7 mouse cellular contexts compared by ENCODE assay signal in the genomic region with DNA sequence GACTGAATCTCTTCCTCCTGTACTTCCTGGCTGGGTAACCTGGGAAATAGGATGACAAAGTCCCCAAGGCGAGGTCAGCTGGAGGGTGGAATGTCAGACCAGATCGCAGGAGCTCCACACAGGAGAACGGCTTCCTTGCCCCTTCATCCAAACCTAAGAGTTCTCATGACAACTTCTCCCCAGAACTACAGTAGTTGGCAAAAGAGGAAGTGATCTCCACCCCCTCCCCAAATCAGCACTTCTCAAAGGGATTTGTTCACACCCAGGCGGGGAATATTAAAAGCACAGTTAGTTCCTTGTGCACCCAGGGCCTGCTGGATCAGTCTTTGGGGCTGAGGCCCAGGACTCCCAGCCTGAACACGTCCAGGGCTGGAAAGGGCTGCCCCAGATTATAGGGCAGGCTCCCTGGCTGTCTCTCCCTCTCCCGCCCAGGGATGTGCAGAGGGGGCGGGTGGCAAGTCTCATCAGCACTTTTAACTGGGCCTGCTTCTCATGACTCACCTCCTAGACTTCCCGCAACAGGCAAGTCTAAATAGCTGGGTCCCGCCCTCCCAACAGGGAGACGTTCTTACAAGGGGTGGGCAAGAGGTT. TPM values are rescaled to one million over a fixed set of nuclear protein-coding genes. Genes with fewer than 3 reads are reported as not detected.
DNase-seq lines count a peak whose midpoint lies in the region; ATAC-seq lines count a peak whose summit lies in the region.

No protein-coding gene starts in this region.

- 24% methylated on average over 10 of the region's 10 CpGs for WGBS in limb, embryonic 12.5 days

- peak overlapping the region; percentile 89 for H3K4me2 ChIP-seq in limb, embryonic 12.5 days

- H3K4me3 ChIP-seq in limb, embryonic 12.5 days (replicated peaks), result no peak overlapping the region

- no peak overlapping the region for H3K9ac ChIP-seq in limb, embryonic 12.5 days (replicated peaks)

- peak; percentile 79 for DNase-seq in 3T3-L1 (ENCODE audit: low read depth, low spot score)
- peak; percentile 16 to 23 for DNase-seq in B cell, adult 2 months
- peak; percentile 45 for DNase-seq in embryo, embryonic 9.5 days (ENCODE audit: extremely low spot score)
- peak; percentile 53 to 54 for DNase-seq in heart, postnatal 14 days
- DNase-seq in yolk sac, embryonic 10.5 days (ENCODE audit: low spot score), result peak; percentile 51

- H3K9me3 ChIP-seq in limb, embryonic 12.5 days, result no peaks in the 10 kb centered on the region

- no peak for ATAC-seq in limb, embryonic 12.5 days (ENCODE audit: insufficient number of reproducible peaks, insufficient read depth, low FRiP score, low TSS enrichment, low read depth)
- peak; percentile 11; the same call in 1 of the 2 replicates for ATAC-seq in monocyte, adult 5-6 weeks (replicated peaks; ENCODE audit: insufficient number of reproducible peaks, low FRiP score, low TSS enrichment, poor library complexity, severe bottlenecking)

- no peaks in the 10 kb centered on the region for H3K27me3 ChIP-seq in limb, embryonic 12.5 days

- H3K36me3 ChIP-seq in limb, embryonic 12.5 days, result no peaks in the 10 kb centered on the region

- H3K4me1 ChIP-seq in limb, embryonic 12.5 days (replicated peaks), result peaks cover 66% of the 10 kb centered on the region

- H3K27ac ChIP-seq in limb, embryonic 12.5 days, result peak overlapping the region; percentile 87

- intact Hi-C loops in heart, postnatal 14 days (cut with DNase I), result loop anchor here (5.0 kb wide), 3 partner anchors 221 to 401 kb away; no protein-coding TSS in a partner anchor

RNA-seq across cellular contexts. Expression of gene Dhrs3, which starts 1.4 kb away (rescaled TPM):
- total RNA-seq in heart, postnatal 14 days (2021), result 100 to 1,000 TPM; 102 to 105 TPM
- 58.9 and 62.7 TPM in 2 replicates for polyA plus RNA-seq in limb, embryonic 12.5 days (2016; fragmentation: Nextera tagmentation; extraction: Ambion mirVana)
- total RNA-seq in monocyte, adult 5-6 weeks (2017), result 42.6 to 50.4 TPM (median 43.0 TPM) in 3 replicates

Comparison
In these comparisons a context has a peak if more than half of its experiments do, and no peak if none do; other contexts are left out.
1. DNase-seq: peak in every context shown above with its lines; median percentile 79 in 3T3-L1; 54 in heart, postnatal 14 days; 51 in yolk sac, embryonic 10.5 days; 45 in embryo, embryonic 9.5 days; 20 in B cell, adult 2 months.